Mouse (Mus musculus) embryonic fibroblast, embryonic 13.5 days (primary cell): Measurements from ENCODE around the gene a.

Source experiments
- CTCF ChIP-seq: IDR thresholded peaks from 2 replicates; pipeline ENCODE4 v1.5.1; 2011; ENCODE audit warnings: mild to moderate bottlenecking, control low read depth, low read length, moderate library complexity, borderline replicate concordance; ENCODE audit not compliant: insufficient read depth
- POLR2A ChIP-seq: IDR thresholded peaks from 2 replicates; pipeline ENCODE4 v1.6.1; 2011; ENCODE audit warnings: low read depth, mild to moderate bottlenecking, control low read depth, low read length, moderate library complexity

- TF ChIP-seq CTCF (no peak), POLR2A (no peak)
Observed at GRCm38 (mm10) chr2:154765554-154766008, 25.6 kb upstream of the a start.
